Mouse (Mus musculus): Measurements from ENCODE around the gene Mymx. TPM values are rescaled to one million over a fixed set of nuclear protein-coding genes. Genes with fewer than 3 reads are reported as not detected.

Gene Mymx
- polyA plus RNA-seq, 1 experiment from 2014 or later, result 0.39 TPM

GRCm38 (mm10) chr17:45578843-45579242, 23.1 kb downstream of the Mymx start:
- Histone ChIP-seq H3K4me1 (replicated peaks; ENCODE audit: control insufficient read depth, insufficient read depth, low read length) (peaks cover 16% of the 10 kb centered on the region), H3K9ac (ENCODE audit: low read length) (no peak overlapping the region), H3K4me3 (ENCODE audit: low read length) (no peak overlapping the region), H3K27me3 (ENCODE audit: control insufficient read depth, insufficient read depth, low read depth, low read length) (no peaks in the 10 kb centered on the region), H3K27ac (ENCODE audit: low read length) (peak overlapping the region; percentile 73; the same call in 1 of the 2 replicates), H3K9me3 (ENCODE audit: control insufficient read depth, low read length) (no peaks in the 10 kb centered on the region), H3K36me3 (ENCODE audit: control insufficient read depth, insufficient read depth, low read length) (no peaks in the 10 kb centered on the region), H3K4me2 (ENCODE audit: low read depth, low read length) (no peak overlapping the region)
- no peak for ATAC-seq (ENCODE audit: low read depth)
- WGBS, result 75% methylated on average over 7 of the region's 7 CpGs

- Histone ChIP-seq H3K9me3 (ENCODE audit: control insufficient read depth, low read length) (no peaks in the 10 kb centered on the region), H3K36me3 (ENCODE audit: control insufficient read depth, insufficient read depth, low read length) (no peaks in the 10 kb centered on the region), H3K4me1 (replicated peaks; ENCODE audit: control insufficient read depth, insufficient read depth, low read length) (peaks cover 16% of the 10 kb centered on the region), H3K27ac (ENCODE audit: low read length) (peak overlapping the region; percentile 73), H3K4me2 (ENCODE audit: low read depth, low read length) (no peak overlapping the region), H3K27me3 (ENCODE audit: control insufficient read depth, insufficient read depth, low read depth, low read length) (no peaks in the 10 kb centered on the region), H3K4me3 (ENCODE audit: low read length) (no peak overlapping the region), H3K9ac (ENCODE audit: low read length) (no peak overlapping the region)
- ATAC-seq (ENCODE audit: low read depth), result no peak
- 45% methylated on average over 5 of the region's 5 CpGs for WGBS
Observed at GRCm38 (mm10) chr17:45578242-45578641, 23.7 kb downstream of the Mymx start.

- peaks cover 14% of the 10 kb centered on the region for H3K36me3 ChIP-seq (ENCODE audit: control insufficient read depth, insufficient read depth, low read length)
- peak overlapping the region; percentile 98; the same call in 1 of the 2 replicates for H3K27ac ChIP-seq (ENCODE audit: low read length)
- WGBS, result 88% methylated on average over 8 of the region's 8 CpGs
- H3K4me2 ChIP-seq (ENCODE audit: low read depth, low read length), result 0 out of 2 replicates have a peak overlapping the region, but pooled peaks have one; percentile 76
- H3K9me3 ChIP-seq (ENCODE audit: control insufficient read depth, low read length), result no peaks in the 10 kb centered on the region
- no peak for ATAC-seq (ENCODE audit: low read depth)
- H3K27me3 ChIP-seq (ENCODE audit: control insufficient read depth, insufficient read depth, low read depth, low read length), result no peaks in the 10 kb centered on the region
- peaks cover 18% of the 10 kb centered on the region for H3K4me1 ChIP-seq (replicated peaks; ENCODE audit: control insufficient read depth, insufficient read depth, low read length)
- H3K9ac ChIP-seq (ENCODE audit: low read length), result peak overlapping the region; percentile 84
- H3K4me3 ChIP-seq (ENCODE audit: low read length), result no peak overlapping the region
Observed at GRCm38 (mm10) chr17:45575123-45575897, 26.6 kb downstream of the Mymx start.

- Histone ChIP-seq H3K9ac (ENCODE audit: low read length) (peak overlapping the region; percentile 84), H3K27ac (ENCODE audit: low read length) (peak overlapping the region; percentile 98), H3K4me3 (ENCODE audit: low read length) (peak overlapping the region; percentile 96), H3K4me2 (ENCODE audit: low read depth, low read length) (peak overlapping the region; percentile 76), H3K9me3 (ENCODE audit: control insufficient read depth, low read length) (no peaks in the 10 kb centered on the region), H3K36me3 (ENCODE audit: control insufficient read depth, insufficient read depth, low read length) (peaks cover 25% of the 10 kb centered on the region), H3K27me3 (ENCODE audit: control insufficient read depth, insufficient read depth, low read depth, low read length) (no peaks in the 10 kb centered on the region), H3K4me1 (replicated peaks; ENCODE audit: control insufficient read depth, insufficient read depth, low read length) (peaks cover 18% of the 10 kb centered on the region)
- 2% methylated on average over 17 of the region's 17 CpGs for WGBS
- ATAC-seq (ENCODE audit: low read depth), result peak; percentile 69
Observed at GRCm38 (mm10) chr17:45574129-45574761, 27.7 kb downstream of the Mymx start.

GRCm38 (mm10) chr17:45573780-45574123, 28.1 kb downstream of the Mymx start:
- peak overlapping the region; percentile 96 for H3K4me3 ChIP-seq (ENCODE audit: low read length)
- H3K4me1 ChIP-seq (replicated peaks; ENCODE audit: control insufficient read depth, insufficient read depth, low read length), result peaks cover 18% of the 10 kb centered on the region
- peak overlapping the region; percentile 84 for H3K9ac ChIP-seq (ENCODE audit: low read length)
- peak; percentile 76 for ATAC-seq (ENCODE audit: low read depth)
- H3K4me2 ChIP-seq (ENCODE audit: low read depth, low read length), result peak overlapping the region; percentile 76
- peaks cover 30% of the 10 kb centered on the region for H3K36me3 ChIP-seq (ENCODE audit: control insufficient read depth, insufficient read depth, low read length)
- no peaks in the 10 kb centered on the region for H3K9me3 ChIP-seq (ENCODE audit: control insufficient read depth, low read length)
- no peaks in the 10 kb centered on the region for H3K27me3 ChIP-seq (ENCODE audit: control insufficient read depth, insufficient read depth, low read depth, low read length)
- under 1% methylated on average over 18 of the region's 18 CpGs for WGBS
- peak overlapping the region; percentile 98 for H3K27ac ChIP-seq (ENCODE audit: low read length)

DNA sequence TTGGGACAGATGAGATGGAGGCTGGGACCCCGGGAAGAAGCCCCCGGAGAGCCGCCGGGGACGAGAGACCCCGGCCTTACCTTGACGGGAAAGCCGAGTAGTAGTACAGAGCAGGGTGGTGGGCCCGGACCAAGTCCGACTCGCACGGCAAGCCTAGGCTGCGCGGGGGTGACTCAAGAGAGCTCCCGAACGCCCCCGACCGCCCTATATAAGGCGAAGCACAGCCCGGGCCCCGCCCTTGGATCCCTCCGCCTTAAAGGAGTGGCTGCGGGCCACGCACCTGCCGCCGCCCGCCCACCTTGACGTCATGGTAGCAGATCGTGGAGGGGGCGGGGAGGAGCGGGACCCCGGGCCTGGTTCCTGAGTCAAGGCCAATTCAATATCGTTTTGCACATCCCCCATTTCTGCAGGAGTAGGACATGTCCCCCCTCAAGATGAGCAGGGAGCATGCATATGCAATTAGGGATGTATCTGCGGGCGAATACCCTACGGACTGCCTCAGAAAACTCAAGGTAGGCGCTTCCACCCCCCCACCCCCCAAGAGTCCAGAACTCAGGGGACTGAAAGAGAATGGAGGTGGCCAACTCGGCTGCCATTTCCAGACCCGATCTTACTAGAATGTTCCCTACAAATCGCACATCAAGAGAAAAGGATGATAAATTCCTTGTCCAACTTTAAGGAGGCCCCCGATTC, 28.7 kb downstream of the Mymx start, which contains the start of gene Hsp90ab1:
TSS of gene Hsp90ab1 (minus strand) at position 185 of the 693 bp plus-strand sequence.
- peak within 1 kb of the TSS; percentile 80 for H3K4me2 ChIP-seq (ENCODE audit: low read depth, low read length)
- H3K27ac ChIP-seq (ENCODE audit: low read length), result peak within 1 kb of the TSS; percentile 98
- H3K4me1 ChIP-seq (replicated peaks; ENCODE audit: control insufficient read depth, insufficient read depth, low read length), result peaks cover 18% of the 10 kb centered on the region
- H3K4me3 ChIP-seq (ENCODE audit: low read length), result peak within 1 kb of the TSS; percentile 96
- under 1% methylated on average over 41 of the region's 41 CpGs for WGBS
- ATAC-seq (ENCODE audit: low read depth), result peak; percentile 83
- peak within 1 kb of the TSS; percentile 99 for H3K9ac ChIP-seq (ENCODE audit: low read length)
- no peaks in the 10 kb centered on the region for H3K9me3 ChIP-seq (ENCODE audit: control insufficient read depth, low read length)
- no peaks in the 10 kb centered on the region for H3K27me3 ChIP-seq (ENCODE audit: control insufficient read depth, insufficient read depth, low read depth, low read length)
- H3K36me3 ChIP-seq (ENCODE audit: control insufficient read depth, insufficient read depth, low read length), result peaks cover 35% of the 10 kb centered on the region

DNA sequence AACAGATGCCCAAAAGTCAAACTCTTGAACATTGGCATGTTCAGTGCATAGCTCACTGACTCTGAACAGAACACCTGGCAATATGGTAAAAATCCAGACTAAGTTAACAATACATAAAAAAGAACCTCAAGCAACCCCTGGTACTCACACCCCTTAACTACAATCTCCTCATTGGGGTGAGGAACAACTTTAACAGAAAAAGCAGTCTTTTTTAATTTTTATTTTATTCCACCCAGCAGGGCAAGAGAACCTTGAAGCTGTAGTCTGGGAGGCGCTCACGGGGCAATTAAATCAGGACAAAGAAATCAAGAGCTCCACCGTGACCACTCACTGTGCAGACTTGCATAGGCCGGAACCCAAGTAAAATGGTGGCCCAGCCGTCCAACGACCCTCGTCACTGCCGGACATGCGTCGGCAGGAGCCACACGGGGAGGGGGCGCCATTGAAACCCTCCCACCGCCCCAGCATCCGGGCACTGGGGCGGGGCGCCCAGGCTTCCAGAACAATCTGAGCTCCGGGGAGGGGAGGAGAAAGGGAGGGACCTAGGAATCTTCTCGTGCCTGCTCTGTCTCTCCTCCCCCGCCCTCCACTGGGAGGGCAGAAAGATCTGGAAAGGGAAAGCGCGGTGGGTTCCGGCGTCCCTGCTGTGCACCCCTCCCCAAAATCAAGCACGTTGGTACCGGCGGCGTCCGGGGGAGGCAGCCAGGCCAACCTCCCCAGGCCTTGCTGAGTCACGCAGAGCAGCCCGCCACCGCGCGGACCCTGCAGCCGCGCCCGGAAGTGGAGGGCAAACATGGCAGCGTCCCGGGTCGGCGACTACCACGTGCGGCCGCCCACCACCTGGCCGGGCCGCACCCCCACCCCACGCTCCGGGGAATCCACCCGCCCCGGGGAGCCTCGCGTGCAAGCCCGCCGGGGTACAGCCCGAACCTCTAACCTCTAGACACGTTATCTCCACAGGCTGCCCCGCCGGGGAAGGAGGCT, 29.5 kb downstream of the Mymx start:
- peak overlapping the region; percentile 96 for H3K4me3 ChIP-seq (ENCODE audit: low read length)
- H3K4me1 ChIP-seq (replicated peaks; ENCODE audit: control insufficient read depth, insufficient read depth, low read length), result peaks cover 15% of the 10 kb centered on the region
- H3K9ac ChIP-seq (ENCODE audit: low read length), result peak overlapping the region; percentile 99
- no peaks in the 10 kb centered on the region for H3K27me3 ChIP-seq (ENCODE audit: control insufficient read depth, insufficient read depth, low read depth, low read length)
- peaks cover 43% of the 10 kb centered on the region for H3K36me3 ChIP-seq (ENCODE audit: control insufficient read depth, insufficient read depth, low read length)
- under 1% methylated on average over 52 of the region's 57 CpGs for WGBS
- peak overlapping the region; percentile 98 for H3K27ac ChIP-seq (ENCODE audit: low read length)
- peak; percentile 72 for ATAC-seq (ENCODE audit: low read depth)
- no peaks in the 10 kb centered on the region for H3K9me3 ChIP-seq (ENCODE audit: control insufficient read depth, low read length)
- H3K4me2 ChIP-seq (ENCODE audit: low read depth, low read length), result peak overlapping the region; percentile 80

- H3K4me1 ChIP-seq (replicated peaks; ENCODE audit: control insufficient read depth, insufficient read depth, low read length), result peaks cover 21% of the 10 kb centered on the region
- no peak overlapping the region; the same call in 1 of the 2 replicates for H3K4me3 ChIP-seq (ENCODE audit: low read length)
- no peak overlapping the region for H3K27ac ChIP-seq (ENCODE audit: low read length)
- peaks cover 63% of the 10 kb centered on the region for H3K36me3 ChIP-seq (ENCODE audit: control insufficient read depth, insufficient read depth, low read length)
- WGBS, result 69% methylated on average over 4 of the region's 4 CpGs
- no peaks in the 10 kb centered on the region for H3K27me3 ChIP-seq (ENCODE audit: control insufficient read depth, insufficient read depth, low read depth, low read length)
- H3K9me3 ChIP-seq (ENCODE audit: control insufficient read depth, low read length), result no peaks in the 10 kb centered on the region
- H3K9ac ChIP-seq (ENCODE audit: low read length), result no peak overlapping the region
- no peak overlapping the region for H3K4me2 ChIP-seq (ENCODE audit: low read depth, low read length)
- ATAC-seq (ENCODE audit: low read depth), result no peak
Observed at GRCm38 (mm10) chr17:45569999-45570398, 31.9 kb downstream of the Mymx start.
